Mouse (Mus musculus) adrenal gland, postnatal 4 days (tissue): Measurements from ENCODE around the gene Ctsr. TPM values are rescaled to one million over a fixed set of nuclear protein-coding genes. Genes with fewer than 3 reads are reported as not detected.
"Not testable (repeated sequence)": the region's sequence is repeated elsewhere in the genome, so short reads cannot be mapped to it uniquely, and the experiment has no call there.

ENCODE experiments used
- DNase-seq, 2 experiments: peaks; one replicate each; pipeline ENCODE4 v3.0.0; 2021 to 2022; ENCODE audit warnings: low spot score in 2 of 2, mixed read lengths in 2 of 2
- long read RNA-seq, 2 experiments: library from polyadenylated mRNA; stranded (forward); transcript quantifications; one replicate each; pipeline ENCODE4 v2.0.0; 2021
- total RNA-seq, 2 experiments: library from RNA; stranded (reverse); gene quantifications; 2 replicates each; pipeline ENCODE4 v1.2.3; 2021

The Ctsr gene
- total RNA-seq: not detected
- long read RNA-seq, experiment 1: 0 reads
- long read RNA-seq, experiment 2: 0 reads

DNA sequence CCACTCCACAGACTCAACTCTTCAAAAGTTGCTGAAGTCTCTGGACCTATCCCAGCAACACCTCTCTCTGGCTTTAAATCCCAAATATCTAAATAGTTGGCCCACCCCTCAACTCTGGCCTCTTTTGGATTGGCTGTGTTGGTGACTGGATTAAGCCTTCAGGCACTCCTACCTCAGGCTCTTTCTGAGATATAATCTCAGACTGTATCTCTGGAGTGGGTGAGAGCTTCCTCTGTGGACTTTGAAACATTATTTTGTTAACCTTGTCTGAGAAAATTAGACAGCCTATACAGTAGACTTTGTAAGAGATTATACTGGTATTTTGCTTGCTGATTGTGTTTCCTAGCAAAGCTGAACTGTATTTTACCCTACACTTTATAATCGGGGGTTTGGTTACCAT lies at the start of gene Ctsr:
Gene Ctsr (minus strand): TSS at position 101 of the 400 bp plus-strand sequence.
- DNase-seq: no peak

DNA sequence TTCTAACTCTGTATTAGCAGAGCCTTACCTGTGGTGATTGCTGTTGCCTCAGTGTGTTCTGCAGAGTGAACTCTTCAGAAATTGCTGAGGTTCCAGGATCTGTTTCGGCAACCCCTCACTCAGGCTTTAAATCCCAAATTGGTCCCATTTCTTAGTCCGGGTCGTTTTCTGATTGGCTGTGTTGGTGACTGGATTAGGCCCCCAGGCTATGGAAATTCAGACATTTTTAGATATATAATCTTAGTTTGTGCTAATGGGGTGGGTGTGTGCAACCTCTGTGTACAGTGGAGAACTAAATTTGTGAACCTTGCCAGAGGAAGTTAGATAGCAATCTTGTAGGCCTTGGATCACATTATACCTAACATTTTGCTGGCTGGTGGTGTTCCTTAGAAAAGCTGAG lies 39.3 kb upstream of the Ctsr start, which contains the start of gene Cts6:
Gene Cts6 (minus strand): TSS at position 101 of the 400 bp plus-strand sequence.
- no peak for DNase-seq

DNA sequence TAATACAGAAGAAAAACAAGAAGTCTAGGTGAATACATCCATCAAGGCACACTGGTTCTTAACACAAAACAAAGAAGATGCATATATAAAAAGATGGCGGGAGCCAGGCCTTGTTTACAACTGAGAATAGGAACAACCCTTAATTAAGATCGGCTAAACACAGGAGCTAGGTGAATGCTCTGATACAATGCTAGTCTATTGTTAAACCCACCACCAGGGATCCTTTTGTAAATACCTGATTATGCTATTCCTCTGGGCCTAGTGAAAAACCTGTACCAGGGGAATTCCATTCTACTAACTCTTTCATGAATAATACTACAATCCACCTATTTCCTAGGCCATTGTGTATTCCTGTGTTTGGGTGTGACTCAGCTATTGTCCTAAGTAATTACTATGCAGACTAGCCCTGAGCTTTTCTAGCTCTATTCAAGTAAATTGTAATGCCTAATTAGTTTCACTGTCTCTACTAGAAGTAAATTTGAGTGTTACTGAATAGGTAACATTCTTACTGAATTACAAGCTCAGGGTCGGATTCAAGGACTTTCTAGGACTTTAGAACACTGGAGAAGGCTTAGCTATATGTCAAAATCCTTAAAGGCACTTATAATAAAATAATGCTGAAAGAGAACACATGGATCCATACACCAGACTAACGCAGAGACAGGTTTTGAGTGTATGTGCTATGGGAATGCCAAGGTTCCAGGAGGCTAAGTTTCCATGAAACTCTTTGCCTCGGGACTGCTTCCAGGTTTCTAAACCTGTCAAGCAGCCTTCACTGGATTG lies 21.3 kb upstream of the Ctsr start:
- DNase-seq: not testable (repeated sequence)

DNA sequence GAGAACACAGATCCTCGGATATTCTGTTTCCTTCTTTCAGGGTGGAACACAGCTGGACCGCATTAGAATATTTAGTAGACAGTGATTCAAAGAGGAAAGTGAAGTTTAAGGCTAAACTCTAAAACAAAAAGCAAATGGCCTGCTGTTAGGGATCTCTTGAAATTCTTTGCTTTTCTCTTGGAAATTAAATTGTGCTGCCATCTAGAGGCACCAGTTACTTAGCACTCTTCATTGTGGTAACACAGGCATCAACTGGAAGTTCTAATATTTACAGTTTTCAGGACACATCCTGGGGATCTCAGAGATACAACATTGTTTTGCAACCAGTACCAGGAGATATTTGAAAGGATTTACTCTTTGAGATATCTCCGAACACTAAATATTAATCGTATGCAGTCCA lies 566 bp upstream of the Ctsr start:
- DNase-seq: no peak

Other genes with a start within 250 kb of the Ctsr start
- gene Gm49393, start 228.7 kb downstream of the Ctsr start, total RNA-seq: under 1 TPM in 1 of 2 experiments, not detected in 1; 0.79 TPM
- under 1 TPM in 1 of 2 experiments, not detected in 1; 0.31 TPM for gene Gm49391, start 227.7 kb downstream of the Ctsr start, total RNA-seq
- gene Ctla2a, start 227.6 kb downstream of the Ctsr start, total RNA-seq: 10 to 100 TPM; 38.2 to 38.3 TPM
- not detected for gene Tpbpa, start 222.3 kb downstream of the Ctsr start, total RNA-seq
- gene Ctsj, start 158.3 kb downstream of the Ctsr start, total RNA-seq: not detected
- gene Ctsq, start 123.6 kb downstream of the Ctsr start, total RNA-seq: not detected
- not detected for gene Cts6, start 39.2 kb upstream of the Ctsr start, total RNA-seq
- gene Cts8, start 91.1 kb upstream of the Ctsr start, total RNA-seq: not detected
- gene Gm49398, start 124.6 kb upstream of the Ctsr start, total RNA-seq: not detected
- gene Cts7, start 193.9 kb upstream of the Ctsr start, total RNA-seq: not detected